Mouse (Mus musculus) c-Kit-positive CD71-positive TER-119-negative erythroid progenitor cells, embryonic 14.5 days (primary cell): ENCODE data around the gene Slc50a1.

ENCODE experiments used
- DNase-seq: peaks from one replicate; pipeline ENCODE4 v3.0.0-alpha.2; 2013; ENCODE audit warnings: low read depth

Gene Slc50a1

DNA sequence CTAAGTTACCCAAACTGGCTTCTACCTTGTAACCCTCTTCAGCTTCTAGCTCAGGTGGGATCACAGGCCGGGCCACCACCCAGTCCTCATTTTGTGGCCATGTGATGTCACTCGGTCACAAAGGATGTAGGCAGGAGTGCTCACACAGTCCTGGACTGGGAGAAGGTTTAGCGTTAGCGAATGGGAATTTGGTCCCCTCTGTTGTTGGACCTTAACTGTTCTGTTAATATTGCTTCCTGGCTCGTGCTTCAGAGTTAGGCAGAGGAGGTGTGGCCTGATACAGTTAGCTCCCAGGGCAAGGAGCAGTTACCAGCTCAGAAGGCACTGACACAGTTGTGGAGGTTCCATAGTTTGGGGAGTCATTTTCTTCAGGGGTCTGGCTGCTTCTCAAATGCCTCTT is 23.8 kb upstream of the Slc50a1 start:
- DNase-seq, result no peak

- no peak for DNase-seq
Measured at GRCm38 (mm10) chr3:89293247-89293918, 23.0 kb upstream of the Slc50a1 start.

- no peak for DNase-seq
Measured at GRCm38 (mm10) chr3:89292303-89292702, 21.9 kb upstream of the Slc50a1 start.

- no peak for DNase-seq
Measured at GRCm38 (mm10) chr3:89291874-89292273, 21.5 kb upstream of the Slc50a1 start.

DNA sequence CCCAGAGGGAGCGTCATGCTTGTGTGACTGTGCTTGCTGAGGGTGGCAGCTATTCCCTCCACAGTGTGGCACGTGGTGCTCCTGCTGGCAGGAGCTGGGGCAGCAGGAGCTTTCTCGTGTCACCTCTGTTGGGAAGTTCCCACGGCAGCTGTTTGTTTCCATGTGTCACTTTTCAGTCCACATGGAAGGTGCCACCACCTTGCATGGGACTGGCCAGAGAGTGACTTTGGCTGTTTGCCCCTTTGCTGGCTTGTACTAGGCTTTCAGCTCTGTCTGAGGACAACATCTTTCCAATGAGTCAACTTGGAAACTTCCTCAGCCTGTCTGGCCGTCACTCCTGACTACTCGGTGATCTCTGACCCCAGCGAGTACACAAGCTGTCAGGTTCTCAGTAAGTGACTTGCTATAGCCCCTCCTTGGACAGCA is 18.1 kb upstream of the Slc50a1 start:
- DNase-seq, result no peak

GRCm38 (mm10) chr3:89287286-89287685 is 16.9 kb upstream of the Slc50a1 start:
- no peak for DNase-seq

GRCm38 (mm10) chr3:89285526-89285925 is 15.2 kb upstream of the Slc50a1 start:
- no peak for DNase-seq

GRCm38 (mm10) chr3:89284261-89284660 is 13.9 kb upstream of the Slc50a1 start:
- DNase-seq, result no peak

DNA sequence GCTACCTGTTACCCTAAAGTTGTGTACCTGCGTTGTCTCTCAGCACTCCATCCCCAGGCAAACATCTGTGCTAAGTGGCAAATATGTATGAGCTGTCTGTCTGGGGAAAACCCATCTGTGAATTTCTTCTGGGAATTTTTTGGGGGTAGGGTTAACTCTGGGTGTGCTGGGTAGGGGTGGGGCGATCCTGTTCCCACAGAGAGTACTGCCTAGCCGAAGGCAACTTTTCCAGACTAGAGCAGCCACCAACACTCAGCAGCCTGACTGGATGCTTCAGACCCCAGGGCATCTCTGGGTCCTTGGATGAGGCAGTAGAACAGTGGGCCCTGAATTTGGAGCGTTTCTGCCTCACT is 11.9 kb upstream of the Slc50a1 start:
- DNase-seq, result no peak

GRCm38 (mm10) chr3:89281579-89282290 is 11.4 kb upstream of the Slc50a1 start:
- DNase-seq, result peak; percentile 58

DNA sequence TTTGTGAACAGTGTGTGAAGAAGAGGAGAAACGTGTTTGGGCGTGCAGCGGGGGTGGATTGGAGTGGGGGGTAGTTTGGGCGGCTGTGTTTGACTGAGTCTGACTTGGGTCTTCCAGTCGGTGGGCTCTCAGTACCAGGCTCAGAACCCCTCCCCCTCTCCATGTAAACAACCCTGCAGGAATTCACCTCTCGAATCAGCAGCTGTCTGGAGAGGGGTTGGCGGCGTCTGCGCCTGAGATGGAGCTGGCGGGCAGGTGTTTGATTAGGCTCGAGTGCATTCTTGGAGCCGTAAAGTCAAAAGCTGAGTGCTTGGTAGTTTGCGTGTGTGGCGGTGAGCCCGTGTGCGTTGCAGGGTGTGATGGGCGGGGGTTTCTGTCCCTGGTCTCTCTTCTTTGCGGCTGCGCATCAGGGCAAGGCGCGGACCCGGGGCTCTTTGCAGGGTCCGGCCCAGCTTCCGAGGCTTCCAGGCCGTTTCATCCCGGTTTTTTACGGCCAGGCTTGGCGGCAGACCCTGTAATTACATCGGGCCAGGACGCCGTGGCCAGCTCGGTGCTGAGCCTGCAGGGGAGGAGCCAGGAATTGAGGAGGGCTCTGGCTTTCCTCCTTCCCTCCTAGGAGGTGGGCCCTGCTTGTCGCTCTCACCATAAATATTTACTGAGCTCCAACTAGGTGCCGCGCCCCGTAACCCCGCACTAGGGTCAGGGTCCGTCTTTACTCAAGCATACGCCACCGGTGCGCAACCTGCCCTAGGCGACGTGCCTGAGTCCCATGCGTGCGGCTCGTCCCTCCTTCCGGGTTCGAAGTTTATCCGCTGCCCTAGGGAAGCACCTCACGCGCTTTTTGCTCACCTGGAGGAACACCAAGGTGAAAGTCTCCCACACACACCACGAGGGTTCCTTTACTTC is 10.5 kb upstream of the Slc50a1 start, which contains the start of gene Efna1:
TSS of gene Efna1 (minus strand) at position 537 of the 906 bp plus-strand sequence.
- DNase-seq, result no peak

GRCm38 (mm10) chr3:89280050-89280605 is 9.8 kb upstream of the Slc50a1 start:
- DNase-seq, result no peak

DNA sequence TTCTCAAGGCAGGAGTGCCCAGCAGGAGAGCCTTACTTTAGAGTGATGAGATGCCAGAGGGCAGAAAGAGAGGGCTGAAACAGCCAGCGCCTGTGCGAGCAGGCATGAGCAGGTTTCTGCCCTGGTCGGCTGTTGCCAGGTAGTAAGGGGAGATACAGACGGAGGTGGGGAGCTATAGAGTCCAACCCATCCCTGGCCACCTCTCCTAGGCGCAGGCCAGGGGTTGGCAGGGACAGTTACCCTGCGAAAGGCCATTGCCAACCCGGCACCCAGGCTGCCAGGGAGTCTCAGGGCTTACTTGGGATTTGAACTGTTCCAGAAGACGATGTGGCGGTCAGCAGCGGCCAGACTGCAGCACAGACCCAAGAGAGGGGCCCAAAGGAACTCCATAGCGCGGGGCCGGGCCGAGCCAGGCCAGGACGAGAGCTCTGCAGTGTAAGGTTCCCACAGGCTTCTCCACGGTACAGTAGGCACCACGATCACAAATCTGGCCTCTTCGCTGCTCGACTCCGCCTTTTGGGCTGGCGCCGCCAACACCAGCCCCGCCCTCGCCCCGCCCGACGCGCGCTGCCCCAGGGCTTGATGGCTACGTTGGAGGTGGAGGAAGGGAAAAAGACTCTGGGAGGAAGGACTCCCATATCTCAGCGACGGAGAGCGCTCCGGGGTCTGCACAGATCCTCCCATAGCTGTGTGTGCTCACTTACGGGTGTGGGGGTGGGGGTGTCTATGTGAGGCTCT is 9.0 kb upstream of the Slc50a1 start:
- DNase-seq, result peak; percentile 25

DNA sequence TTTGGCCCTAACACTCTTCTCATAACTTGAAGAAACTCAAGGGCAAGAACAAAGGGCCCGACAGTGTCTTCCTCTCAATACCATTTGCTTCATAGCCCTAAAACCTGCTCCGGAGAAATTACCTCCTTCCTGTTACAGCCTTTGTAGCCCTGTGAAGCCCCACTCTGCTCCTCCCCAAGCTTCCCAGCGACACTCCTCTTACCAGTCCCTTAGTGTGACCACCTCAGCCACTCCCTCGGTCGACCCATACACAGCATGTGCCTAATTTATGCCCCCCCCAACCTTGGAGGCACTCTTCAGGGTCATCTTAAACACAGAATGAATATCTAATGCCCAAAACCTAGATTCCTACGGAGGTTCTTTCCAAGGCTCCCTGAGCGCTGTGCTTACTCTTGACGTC is 8.3 kb upstream of the Slc50a1 start:
- no peak for DNase-seq

- DNase-seq, result no peak
Measured at GRCm38 (mm10) chr3:89278107-89278506, 7.7 kb upstream of the Slc50a1 start.

GRCm38 (mm10) chr3:89277281-89278021 is 7.1 kb upstream of the Slc50a1 start:
- no peak for DNase-seq

GRCm38 (mm10) chr3:89276061-89276460 is 5.7 kb upstream of the Slc50a1 start:
- no peak for DNase-seq

DNA sequence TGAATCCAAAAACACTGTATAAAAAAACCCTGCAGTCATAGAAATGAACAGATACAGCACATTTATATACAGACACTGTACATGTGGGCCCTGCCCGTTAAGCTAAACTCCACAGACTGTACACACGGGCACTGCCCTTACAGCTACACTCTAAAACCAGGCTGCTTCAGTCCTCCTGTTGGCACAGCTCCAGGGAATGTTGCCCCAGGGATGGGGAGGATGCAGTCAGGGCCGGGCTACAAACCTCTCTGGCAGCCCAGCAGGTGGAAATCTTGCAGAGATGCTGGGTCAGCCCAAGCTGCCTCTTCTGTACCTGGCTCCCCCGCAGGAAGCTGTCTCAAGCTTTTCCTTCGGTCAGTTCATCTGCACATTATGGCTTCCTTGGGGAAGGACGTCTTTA is 1.4 kb upstream of the Slc50a1 start:
- DNase-seq, result no peak

GRCm38 (mm10) chr3:89270891-89271290 is 521 bp upstream of the Slc50a1 start:
- DNase-seq, result no peak

DNA sequence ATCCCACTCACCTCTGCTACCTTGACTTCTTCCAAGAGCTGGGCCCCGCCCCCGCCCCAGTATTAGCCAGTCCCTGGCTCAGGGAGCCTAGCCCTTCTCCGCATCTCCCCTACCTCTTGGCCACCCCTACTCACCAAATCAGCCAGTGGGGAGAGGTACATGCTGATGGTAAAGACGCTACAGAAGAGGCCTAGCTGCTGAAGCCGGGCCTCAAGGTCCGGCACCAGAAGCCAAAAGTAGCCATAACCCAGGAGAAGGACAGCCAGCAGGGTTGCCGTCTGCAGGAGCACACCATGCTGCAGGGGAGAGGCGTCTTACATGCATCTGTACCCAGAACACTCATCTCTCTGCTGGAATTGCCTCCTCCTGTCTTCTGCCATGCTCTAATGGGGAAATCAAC is 1.5 kb downstream of the Slc50a1 start:
- DNase-seq, result no peak

GRCm38 (mm10) chr3:89266439-89266893 is 3.9 kb downstream of the Slc50a1 start:
- DNase-seq, result peak; percentile 76
